Mouse (Mus musculus): Measurements from ENCODE around the gene Zfp719. TPM values are rescaled to one million over a fixed set of nuclear protein-coding genes. Genes with fewer than 3 reads are reported as not detected.

Gene Zfp719
- polyA plus RNA-seq, 1 experiment from 2014 or later = 2.0 TPM

Other genes with a start within 250 kb of the Zfp719 start
- gene Siglecf, start 228.3 kb upstream of the Zfp719 start, polyA plus RNA-seq (2015; fragmentation: Nextera tagmentation; extraction: Ambion mirVana) = 1.8 TPM in 2 replicates
- 0.76 and 1.2 TPM in 2 replicates for gene Siglecg, start 171.4 kb upstream of the Zfp719 start, polyA plus RNA-seq (2015; fragmentation: Nextera tagmentation; extraction: Ambion mirVana)
- not detected in 2 replicates for gene Lim2, start 151.9 kb upstream of the Zfp719 start, polyA plus RNA-seq (2015; fragmentation: Nextera tagmentation; extraction: Ambion mirVana)
- gene Nkg7, start 142.5 kb upstream of the Zfp719 start, polyA plus RNA-seq (2015; fragmentation: Nextera tagmentation; extraction: Ambion mirVana) = 17.0 and 17.5 TPM in 2 replicates
- not detected in 2 replicates for gene Cldnd2, start 138.8 kb upstream of the Zfp719 start, polyA plus RNA-seq (2015; fragmentation: Nextera tagmentation; extraction: Ambion mirVana)
- gene Etfb, start 135.5 kb upstream of the Zfp719 start, polyA plus RNA-seq (2015; fragmentation: Nextera tagmentation; extraction: Ambion mirVana) = 283 and 325 TPM in 2 replicates
- gene Gm45233, start 135.5 kb upstream of the Zfp719 start, polyA plus RNA-seq (2015; fragmentation: Nextera tagmentation; extraction: Ambion mirVana) = not detected in 2 replicates
- 1.0 and 1.5 TPM in 2 replicates for gene Vsig10l, start 116.5 kb upstream of the Zfp719 start, polyA plus RNA-seq (2015; fragmentation: Nextera tagmentation; extraction: Ambion mirVana)
- not detected in 2 replicates for gene Iglon5, start 89.5 kb upstream of the Zfp719 start, polyA plus RNA-seq (2015; fragmentation: Nextera tagmentation; extraction: Ambion mirVana)
- not detected in 2 replicates for gene 4931406B18Rik, start 73.7 kb upstream of the Zfp719 start, polyA plus RNA-seq (2015; fragmentation: Nextera tagmentation; extraction: Ambion mirVana)
- gene Cd33, start 35.2 kb upstream of the Zfp719 start, polyA plus RNA-seq (2015; fragmentation: Nextera tagmentation; extraction: Ambion mirVana) = 3.0 and 3.6 TPM in 2 replicates
- 0.18 and 0.22 TPM in 2 replicates for gene Zfp658, start 17.4 kb upstream of the Zfp719 start, polyA plus RNA-seq (2015; fragmentation: Nextera tagmentation; extraction: Ambion mirVana)
- gene Zfp819, start 27.6 kb downstream of the Zfp719 start, polyA plus RNA-seq (2015; fragmentation: Nextera tagmentation; extraction: Ambion mirVana) = not detected in 2 replicates
- gene Ceacam18, start 55.1 kb downstream of the Zfp719 start, polyA plus RNA-seq (2015; fragmentation: Nextera tagmentation; extraction: Ambion mirVana) = 0.05 TPM in 1 of 2 replicates, not detected in the other
- 4.2 and 5.1 TPM in 2 replicates for gene Siglece, start 80.6 kb downstream of the Zfp719 start, polyA plus RNA-seq (2015; fragmentation: Nextera tagmentation; extraction: Ambion mirVana)
- 4.1 and 5.3 TPM in 2 replicates for gene Ctu1, start 92.4 kb downstream of the Zfp719 start, polyA plus RNA-seq (2015; fragmentation: Nextera tagmentation; extraction: Ambion mirVana)
- not detected in 2 replicates for gene Klk14, start 110.8 kb downstream of the Zfp719 start, polyA plus RNA-seq (2015; fragmentation: Nextera tagmentation; extraction: Ambion mirVana)
- not detected in 2 replicates for gene Klk13, start 133.0 kb downstream of the Zfp719 start, polyA plus RNA-seq (2015; fragmentation: Nextera tagmentation; extraction: Ambion mirVana)
- not detected in 2 replicates for gene Klk12, start 189.3 kb downstream of the Zfp719 start, polyA plus RNA-seq (2015; fragmentation: Nextera tagmentation; extraction: Ambion mirVana)
- not detected in 2 replicates for gene Klk11, start 195.0 kb downstream of the Zfp719 start, polyA plus RNA-seq (2015; fragmentation: Nextera tagmentation; extraction: Ambion mirVana)
- 0.06 and 0.10 TPM in 2 replicates for gene Klk10, start 201.4 kb downstream of the Zfp719 start, polyA plus RNA-seq (2015; fragmentation: Nextera tagmentation; extraction: Ambion mirVana)
- gene Klk9, start 212.3 kb downstream of the Zfp719 start, polyA plus RNA-seq (2015; fragmentation: Nextera tagmentation; extraction: Ambion mirVana) = not detected in 2 replicates
- gene Klk8, start 218.0 kb downstream of the Zfp719 start, polyA plus RNA-seq (2015; fragmentation: Nextera tagmentation; extraction: Ambion mirVana) = 5.1 and 5.4 TPM in 2 replicates
- gene Klk7, start 231.7 kb downstream of the Zfp719 start, polyA plus RNA-seq (2015; fragmentation: Nextera tagmentation; extraction: Ambion mirVana) = not detected in 2 replicates
- gene Klk6, start 244.9 kb downstream of the Zfp719 start, polyA plus RNA-seq (2015; fragmentation: Nextera tagmentation; extraction: Ambion mirVana) = not detected in 2 replicates

Data from liver, embryonic 15.5 days (tissue).